Mouse (Mus musculus) embryo, embryonic 11 days (tissue): ENCODE data around the gene 4930544D05Rik.
"Not testable (repeated sequence)": the region's sequence is repeated elsewhere in the genome, so short reads cannot be mapped to it uniquely, and the experiment has no call there.

ENCODE experiments used
- DNase-seq: peaks from one replicate; pipeline ENCODE4 v3.0.0-alpha.2; 2015

The 4930544D05Rik gene

DNA sequence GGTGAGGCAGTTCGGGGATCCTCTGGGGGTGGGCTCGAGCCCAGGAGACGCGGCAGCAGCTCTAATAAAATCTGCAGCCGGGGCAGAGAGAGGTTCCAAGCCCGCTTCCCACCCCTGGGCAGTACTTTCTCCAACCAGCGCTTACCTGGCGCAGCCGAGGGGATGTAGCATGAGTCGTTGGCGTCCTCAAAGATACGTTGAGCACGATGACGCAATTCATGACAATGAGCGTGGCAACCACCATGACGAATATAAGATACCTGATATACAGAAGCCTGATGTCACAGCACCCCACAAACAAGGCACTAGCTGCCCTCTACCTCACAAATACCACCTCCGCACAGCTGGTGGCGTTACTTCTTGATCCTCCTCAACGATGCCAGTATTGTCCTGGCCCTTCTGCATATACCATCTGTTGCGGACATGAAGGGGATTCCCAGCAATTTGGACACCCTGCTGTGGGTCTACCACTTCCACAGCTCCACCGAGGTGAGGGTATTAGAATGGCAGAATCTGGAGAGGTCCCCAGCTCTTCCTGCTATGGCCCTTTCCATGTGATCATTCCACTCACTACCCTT is at the start of gene 4930544D05Rik:
4930544D05Rik (plus strand) TSS at position 333 of the 578 bp plus-strand sequence.
- no peak for DNase-seq

DNA sequence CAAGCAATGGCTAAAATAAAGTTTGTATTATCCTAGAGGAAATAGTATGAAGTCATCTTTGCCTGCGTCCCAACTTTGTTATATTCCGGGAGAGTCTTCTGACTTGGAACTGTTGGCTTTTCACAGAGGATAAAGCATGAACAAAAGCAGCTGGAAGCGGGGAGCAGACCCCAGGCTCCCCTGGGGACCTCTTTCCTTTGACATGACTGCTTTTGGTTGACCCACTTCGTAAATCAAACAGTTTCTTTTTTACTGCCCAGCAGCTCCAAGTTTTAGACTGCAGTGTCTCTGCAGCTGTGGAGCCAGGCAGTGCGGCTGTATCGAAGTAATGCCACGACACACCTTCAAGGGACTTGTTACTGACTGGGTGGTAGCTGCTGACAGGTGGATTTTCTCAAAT is 49.1 kb upstream of the 4930544D05Rik start:
- no peak for DNase-seq

DNA sequence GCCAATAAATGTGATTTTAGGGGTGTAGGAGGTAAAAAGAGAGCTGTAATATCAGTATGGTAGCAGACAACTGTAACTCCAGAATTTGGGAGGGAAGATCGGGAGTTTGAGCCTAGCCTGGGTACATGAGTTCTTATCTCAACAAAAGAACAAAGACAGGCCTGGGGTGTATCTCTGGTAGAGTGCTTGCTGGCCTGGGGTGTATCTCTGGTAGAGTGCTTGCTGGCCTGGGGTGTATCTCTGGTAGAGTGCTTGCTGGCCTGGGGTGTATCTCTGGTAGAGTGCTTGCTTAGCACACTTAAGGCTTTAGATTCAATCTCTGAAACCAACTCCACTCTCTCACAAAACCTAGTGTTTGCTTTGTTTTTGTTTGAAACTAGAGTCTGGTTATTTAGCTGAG is 45.0 kb upstream of the 4930544D05Rik start:
- DNase-seq = not testable (repeated sequence)

DNA sequence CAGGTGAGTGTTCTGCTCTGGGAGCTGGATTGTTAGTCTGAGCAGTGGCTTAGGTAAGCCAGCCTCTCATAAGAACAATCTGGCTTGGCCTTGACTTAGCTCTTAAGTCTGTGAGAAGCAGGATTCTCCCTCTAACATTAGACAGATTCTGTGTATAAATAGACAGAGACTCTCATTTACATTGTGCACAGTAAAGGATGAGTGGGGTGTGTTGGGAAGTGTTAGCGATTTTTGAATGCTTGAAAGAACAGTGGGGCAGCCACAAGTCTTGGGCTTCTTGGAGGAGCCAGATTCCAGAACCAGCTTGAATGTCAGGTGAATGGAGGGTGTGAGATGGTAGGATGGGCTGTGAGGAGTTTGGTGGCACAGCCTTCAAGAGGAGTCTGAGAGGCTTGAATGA is 44.0 kb upstream of the 4930544D05Rik start:
- no peak for DNase-seq

DNA sequence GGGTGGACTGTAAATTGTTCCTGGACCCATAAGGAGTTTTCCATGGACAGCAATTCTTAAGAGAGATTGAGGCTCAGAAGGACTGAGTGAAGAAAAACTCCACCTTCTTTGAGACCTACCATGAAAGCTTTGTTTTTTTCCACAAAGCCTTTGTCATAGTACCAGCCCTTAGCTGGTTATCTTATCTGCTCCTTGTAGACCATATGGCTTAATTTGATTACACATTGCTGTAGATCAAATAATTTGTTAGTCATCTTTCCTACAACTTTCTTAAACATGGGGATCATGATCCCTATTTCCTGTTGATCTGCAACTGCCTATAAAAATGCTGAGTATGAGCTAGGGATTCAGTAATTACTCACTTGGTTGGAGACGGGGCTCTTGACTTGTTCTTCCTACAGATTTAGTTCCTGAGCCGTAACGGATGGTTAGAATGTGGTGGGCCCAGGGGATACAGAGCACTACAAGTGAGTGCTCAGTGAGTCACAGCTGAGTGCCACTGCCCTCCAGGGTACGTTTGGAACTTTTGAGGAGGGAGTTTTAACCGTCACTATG is 43.2 kb upstream of the 4930544D05Rik start:
- DNase-seq = no peak

DNA sequence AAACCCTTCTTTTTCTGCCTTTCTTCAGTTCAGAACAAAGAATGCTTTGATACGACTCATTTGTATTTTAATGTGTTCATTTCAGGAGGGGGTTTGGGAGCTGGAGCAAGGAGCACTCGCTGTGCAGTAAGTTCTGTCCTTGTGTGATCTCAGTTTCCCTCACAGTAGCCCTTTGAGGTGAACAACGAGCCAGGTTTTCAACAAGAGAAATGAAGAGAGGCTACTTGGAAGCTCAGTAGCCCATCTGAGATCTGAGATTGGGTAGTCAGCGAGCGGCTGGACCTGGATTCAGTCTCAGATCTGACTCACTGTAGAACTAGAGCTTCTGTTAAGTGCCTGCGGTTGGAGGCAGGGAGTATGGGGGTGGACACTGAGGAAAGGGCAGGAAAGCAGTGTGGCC is 41.8 kb upstream of the 4930544D05Rik start:
- DNase-seq = no peak

DNA sequence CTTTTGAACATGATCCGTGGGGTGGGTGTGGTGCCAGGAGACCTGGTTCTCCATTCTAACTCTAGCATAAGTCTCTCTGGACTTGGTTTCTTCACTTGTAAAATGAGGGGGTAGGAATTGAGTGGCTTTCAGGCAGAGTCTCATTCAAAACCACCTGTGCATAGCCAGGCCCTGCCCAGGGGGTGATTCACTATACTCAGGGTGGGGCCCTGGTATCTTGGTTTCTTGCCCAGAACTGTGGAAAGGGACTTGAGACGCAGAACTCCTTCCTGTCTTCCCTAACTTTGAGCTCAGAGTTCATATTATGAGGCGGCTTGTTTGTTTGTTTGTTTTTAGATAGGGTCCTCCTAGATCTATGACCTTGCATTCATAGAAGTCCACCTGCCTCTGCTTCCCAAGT is 38.4 kb upstream of the 4930544D05Rik start:
- DNase-seq = no peak

DNA sequence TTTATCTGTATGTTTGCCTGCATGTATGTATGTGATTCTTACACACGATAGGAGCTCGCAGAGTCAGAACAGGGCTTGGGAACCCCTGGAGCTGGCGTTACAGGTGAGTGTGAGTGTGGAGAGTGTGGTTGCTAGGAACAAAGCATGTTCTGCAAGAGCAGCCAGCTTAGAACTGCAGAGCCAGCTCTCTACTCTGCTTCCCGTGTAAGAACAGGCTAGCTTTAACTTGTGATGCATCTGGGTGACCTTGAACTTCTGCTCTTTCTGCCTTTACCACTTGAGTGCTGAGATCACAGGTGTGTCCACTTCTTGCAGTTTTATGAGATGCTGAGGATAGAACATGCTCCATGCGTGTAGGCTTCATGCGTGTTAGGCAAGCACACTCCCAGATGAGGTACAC is 36.7 kb upstream of the 4930544D05Rik start:
- no peak for DNase-seq

DNA sequence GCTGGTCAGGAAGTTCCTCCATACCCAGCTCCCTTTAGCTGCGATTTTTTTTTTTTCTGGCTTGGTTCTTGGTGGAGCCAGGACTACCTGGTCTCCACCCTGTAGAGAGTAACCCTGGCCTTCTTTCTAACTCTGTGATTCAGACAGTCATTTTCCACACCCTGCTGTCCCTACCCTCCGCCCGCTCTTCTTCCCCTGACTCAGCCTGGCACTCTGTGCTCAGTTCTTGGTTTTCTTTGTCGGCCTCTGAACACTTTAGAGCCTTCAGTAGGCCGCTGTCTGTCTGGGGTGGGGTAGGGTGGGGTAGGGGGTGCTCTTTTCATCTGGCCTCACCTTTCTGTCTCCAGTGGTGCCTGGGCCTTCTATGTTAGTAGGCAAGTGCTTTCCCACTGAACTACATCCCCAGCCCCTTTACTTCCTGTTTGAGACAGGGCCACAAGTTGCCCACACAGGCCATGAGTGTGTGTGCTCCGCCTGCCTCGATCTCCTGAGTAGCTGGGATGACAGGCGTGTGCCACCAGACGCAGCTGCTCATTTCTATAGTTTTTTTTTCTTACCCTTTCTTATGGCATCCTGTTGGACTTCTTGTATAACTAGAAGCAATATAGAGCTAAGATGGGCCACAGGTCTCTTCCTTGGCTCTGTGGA is 35.8 kb upstream of the 4930544D05Rik start:
- DNase-seq = no peak

DNA sequence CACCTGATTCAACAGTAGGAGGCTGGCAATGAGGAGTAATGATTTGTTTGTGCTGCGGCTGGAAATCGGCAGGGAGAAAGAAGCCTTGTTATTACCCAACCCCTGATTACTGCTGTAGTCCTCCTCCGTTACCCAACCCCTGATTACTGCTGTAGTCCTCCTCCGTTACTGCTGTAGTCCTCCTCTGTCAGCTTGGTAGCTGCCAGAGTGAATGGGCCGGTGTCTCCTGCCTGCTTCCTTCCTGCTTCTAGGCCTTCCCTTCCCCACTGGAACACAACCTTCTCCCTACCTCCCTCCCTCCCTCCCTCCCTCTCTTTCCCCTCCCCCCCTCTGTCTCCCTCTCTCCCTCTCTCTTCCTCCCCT is 35.3 kb upstream of the 4930544D05Rik start:
- no peak for DNase-seq

DNA sequence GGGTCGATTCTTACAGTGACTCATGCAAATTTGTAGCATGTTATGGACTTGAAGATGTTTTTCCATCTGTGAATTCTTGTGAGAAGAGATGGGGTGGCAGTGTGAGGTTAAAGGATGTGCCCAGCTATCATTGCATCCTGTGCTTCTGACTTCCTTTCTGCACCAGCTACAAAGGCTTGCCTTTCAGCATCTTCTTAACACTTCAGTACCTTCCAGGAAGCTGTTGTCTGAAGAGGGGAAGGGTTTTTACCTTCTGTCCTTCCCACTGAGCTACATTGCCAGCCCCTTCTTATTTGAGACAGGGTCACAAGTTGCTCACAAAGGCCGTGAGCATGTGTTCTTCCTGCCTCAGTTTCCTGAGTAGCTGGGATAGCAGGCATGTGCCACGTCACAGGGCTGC is 34.7 kb upstream of the 4930544D05Rik start:
- no peak for DNase-seq

DNA sequence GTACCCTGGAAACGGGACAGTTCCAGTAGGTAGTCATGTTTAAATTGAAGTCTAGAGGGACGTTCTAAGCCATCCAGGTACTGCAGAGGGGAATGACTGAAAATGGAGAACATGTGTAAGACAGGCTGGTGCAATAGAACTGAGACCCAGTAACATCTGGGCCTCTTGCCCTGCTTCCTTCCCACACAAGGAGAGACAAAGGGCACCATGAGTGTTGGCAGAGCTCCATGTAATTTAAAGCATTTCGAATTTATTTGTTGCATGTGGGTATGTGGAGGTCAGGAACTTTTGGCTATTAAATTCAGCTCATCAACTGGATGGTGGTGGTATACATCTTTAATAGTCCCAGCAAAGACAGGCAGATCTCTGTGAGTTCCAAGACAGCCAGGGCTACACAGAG is 33.5 kb upstream of the 4930544D05Rik start:
- DNase-seq = no peak

DNA sequence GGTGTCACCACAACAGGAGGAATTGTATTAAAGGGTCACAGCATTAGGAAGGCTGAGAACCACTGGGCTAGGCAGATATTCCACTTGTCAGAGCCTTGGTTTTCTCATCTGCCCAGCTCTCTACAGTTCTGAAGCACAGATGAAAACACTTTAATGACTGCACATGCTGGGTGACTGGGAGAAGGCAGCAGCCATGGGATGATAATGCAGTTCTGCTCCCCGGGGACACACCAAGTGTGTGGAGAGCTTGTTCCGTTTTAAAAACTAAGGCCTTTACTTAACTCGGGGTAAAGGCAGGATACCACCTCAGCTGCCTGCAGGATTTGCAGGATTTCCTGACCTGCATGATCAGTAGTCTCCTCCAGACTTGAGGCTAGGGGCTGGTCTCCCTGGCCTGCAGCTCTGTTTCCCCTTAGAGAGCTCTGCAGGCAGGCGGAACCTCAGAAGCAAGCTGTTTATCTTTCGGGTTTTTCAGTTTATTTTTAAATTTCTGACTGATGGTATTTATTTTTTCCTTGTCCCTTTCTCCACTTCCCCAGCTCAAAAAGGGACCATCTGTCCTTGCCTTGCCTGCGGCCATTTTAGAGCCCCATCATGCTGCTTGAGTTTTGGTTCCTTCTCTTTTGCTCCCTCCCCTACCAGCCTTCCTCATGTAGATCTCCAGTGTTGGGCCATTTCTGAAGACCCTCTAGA is 32.5 kb upstream of the 4930544D05Rik start:
- DNase-seq = no peak

DNA sequence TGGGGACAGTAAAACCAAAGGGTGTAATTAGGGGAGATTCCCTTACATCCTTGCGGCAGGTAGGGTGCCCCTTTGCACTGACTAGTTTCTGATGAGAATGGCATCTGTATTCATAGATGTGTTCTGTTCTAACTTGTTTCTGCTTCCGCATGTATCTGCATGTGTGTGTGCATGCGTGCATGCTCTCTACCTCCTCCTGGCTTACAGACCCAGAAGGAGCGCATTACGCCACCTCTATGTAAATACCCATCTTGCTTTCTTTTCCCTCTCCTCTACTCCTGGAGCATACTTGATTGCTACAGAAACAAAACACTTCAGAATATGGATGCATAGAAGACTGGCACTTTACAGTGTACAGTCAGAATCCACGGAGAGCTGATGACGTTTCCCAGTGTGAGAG is 31.9 kb upstream of the 4930544D05Rik start:
- no peak for DNase-seq

DNA sequence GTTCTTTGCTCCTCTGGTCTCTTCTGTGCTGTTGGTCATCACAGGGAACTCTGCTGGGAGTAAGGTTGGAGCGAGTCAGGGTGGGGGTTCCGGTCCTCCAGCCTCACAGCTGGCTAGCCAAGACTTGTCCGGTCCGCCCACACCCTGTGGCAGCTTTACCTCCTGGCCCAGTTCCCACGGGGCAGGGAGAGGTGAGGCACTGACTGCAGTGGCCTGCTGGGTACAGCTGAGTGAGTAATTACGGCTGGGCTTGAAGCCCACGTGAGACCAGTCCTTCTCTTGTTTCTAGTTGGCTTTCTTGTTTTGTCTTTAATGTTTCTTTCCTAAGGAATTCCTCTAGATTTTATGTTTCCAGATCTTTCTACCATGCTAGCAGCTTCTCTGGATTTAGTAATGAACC is 30.2 kb upstream of the 4930544D05Rik start:
- peak; percentile 29 for DNase-seq

DNA sequence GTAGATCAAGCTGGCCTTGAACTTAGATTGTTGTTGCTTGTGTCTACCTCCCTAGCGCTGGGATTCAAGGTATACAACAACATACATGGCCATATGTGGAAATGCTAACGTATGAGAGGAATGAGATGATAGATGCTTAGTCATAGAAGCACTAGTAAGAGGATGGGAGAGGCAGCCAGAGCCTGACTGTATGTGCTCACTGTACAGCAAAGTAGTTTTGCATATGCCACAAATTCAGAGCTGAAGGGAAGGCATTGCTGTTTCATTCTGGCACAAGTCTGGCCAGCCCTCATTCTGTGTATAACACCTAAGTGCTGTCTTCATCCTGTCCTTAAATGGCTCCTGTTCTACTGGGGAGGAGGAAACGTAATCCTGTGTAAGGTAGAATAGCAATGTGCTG is 29.4 kb upstream of the 4930544D05Rik start:
- DNase-seq = no peak

DNA sequence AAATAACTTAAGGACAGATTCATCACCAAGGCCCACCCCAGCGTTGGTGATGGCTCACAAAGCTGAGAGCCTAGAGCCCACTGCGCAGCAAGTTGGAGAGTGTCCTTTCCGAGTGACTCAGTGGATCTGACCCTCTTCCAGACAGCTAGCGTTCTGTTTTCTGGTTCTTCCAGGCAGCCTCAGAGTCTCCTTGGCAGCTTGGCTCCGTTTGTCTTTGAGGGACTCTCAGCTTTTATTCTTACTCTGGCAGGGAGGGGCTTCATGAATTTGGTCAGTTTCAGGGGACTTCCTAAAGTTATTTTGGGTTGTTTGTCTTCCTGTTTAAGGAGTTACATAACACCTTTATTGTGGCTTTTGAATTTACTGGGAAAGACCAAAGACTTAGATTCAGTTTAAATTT is 28.7 kb upstream of the 4930544D05Rik start:
- no peak for DNase-seq

DNA sequence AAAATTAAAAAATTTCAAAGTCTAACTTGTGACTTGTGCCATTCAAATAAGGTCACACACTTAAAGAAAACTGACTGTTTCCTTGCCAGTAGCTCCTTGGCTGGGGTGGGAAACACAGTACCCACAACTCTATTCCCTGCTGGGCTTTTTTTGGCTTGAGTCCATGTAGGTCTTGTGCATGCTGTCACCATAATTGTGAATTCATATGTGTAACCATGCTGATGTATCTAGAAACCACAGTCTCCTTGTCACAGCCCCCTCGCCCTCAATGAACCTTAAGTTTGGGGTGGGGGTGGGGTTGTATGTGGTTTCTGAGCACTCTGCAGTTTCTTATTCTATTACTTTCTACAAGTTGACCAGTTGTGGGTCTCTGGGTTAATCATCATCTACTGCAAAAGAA is 23.9 kb upstream of the 4930544D05Rik start:
- DNase-seq = no peak

DNA sequence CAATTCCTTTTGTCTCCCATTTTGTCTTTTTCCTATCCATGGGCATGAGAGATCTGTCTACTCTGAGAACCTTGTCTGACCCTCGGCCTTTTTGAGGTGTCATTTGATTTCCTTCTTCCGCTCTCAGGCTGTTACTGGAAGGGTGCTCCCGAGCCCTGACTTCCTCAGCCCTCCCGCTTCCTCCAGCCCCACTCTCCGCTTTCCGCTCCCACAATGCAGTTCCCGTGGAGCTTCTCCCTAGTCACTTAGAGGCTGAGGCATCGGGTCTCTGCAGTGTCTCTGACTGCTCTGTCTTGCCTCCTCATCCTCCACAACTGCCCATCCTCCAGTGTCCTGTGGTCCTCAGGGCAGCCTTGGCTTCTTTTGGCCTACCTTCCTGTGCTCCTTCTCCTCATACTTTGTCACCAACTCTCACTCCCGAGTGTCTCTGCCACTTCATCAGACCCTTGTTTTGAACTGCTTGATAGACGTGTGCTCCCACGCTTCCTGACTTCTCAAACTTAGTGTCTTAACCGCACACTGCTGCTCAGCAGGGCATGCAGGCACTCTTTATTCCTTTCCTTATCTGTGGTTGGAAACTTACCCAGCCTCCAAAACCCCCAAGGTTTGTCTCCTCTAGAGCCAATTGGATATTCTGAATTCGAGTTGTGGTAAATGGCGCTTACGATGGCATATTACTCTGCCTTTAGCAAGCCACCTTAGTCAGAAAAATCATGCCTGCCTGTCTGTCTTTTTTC is 21.2 kb upstream of the 4930544D05Rik start:
- DNase-seq = no peak

DNA sequence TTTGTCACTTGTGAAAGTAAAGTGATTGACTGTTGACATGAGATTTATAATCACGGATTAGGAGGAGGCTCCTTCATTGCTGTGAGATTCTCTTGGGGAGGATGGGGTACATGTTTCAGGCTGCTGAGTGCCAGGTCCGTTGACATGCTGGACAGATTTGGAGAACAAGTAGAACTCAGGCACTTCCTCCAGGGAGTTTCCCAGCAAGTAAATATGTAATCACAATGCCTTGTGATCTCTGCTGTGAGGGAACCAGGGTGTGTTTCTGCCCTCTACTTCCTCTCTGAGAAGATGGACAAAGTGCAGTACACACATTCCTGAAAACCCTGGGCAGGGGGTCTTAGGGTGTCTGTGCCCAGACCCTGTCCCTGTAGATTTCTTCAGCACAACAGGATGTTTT is 20.0 kb upstream of the 4930544D05Rik start:
- DNase-seq = no peak

DNA sequence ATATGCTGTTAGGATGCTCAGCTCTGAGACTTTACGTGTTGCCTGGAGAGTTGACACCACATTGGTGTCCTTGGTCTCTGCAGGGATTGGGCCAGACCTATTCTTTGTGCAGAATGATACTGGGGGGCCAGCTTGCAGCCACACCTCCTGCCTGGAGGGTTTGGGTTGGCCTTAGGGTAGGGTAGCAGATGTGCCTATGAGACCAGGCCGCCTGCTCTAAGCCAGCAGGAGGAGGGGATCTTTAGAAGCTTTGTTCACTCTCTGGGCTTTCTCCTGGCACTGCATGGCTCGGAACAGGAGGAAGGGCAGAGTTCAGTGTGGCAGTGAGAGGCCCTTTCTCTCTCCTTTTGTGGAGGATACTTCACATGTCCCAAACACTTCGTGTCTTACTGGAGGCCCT is 19.6 kb upstream of the 4930544D05Rik start:
- DNase-seq = no peak

DNA sequence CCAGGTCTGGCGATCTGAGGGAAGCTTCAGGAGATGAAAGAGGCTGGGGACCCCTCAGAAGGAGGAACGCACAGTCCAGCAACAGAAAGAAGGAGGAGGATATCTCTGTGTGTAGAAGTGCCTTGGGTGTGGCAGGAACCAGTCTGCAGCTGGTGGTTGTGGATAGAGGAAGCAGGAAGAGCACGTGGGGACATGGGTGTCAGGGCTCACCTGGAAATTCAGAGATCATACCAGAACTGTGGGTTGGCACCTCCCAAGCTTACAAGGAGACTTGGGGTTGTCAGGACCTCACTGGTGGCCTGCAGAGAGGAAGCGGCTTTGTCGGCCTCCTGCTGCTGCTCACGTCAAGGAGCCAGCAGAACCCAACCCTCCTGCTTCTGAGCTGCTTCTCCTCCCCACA is 18.3 kb upstream of the 4930544D05Rik start:
- no peak for DNase-seq

DNA sequence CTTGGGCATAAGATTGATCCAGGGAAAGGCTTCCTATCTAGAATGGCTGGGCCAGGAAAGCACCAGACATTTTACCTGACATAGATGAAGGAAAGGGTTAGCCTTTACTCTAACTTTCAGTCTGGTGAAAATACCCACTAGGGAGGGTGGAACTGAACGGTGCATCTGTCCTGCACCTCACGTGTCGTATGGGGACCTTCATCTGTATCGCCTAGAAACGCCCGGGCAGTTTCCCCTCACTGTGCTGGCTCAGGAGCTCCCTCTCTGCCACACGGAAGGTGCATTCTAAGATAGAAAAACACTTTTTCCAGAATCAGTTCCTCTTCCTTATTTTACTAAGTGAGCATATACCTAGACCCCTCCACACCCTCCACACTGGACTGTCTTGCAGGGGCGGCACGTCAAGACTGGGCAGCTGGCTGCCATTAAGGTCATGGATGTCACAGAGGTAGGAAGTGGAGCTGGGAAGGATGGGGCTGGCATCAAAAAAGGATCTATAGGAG is 17.1 kb upstream of the 4930544D05Rik start:
- no peak for DNase-seq
